ENCODE assay signal across 11 mouse cellular contexts in the genomic region with DNA sequence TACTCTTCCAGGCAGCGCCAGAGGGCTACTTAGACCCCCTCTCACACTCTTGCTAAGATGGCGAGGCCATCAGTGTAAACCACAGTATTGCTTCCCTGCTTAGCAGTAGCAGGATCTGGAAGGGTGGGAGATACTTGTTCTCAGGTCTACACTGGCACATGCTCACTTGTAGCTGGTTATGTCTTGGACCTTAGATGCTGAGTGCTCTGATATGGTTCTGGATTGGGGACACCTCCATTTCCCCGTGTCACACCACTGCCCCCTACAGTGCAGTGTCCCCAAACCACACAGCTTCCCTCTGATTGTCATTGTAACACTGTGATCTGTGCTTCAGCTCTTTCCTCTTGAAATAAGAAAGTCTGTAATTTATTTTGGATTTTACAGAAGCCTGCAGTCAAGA. TPM values are rescaled to one million over a fixed set of nuclear protein-coding genes. Genes with fewer than 3 reads are reported as not detected.
DNase-seq lines count a peak whose midpoint lies in the region; ATAC-seq and TF ChIP-seq lines count a peak whose summit lies in the region.
"Had no signal": no experiment of that assay in that cellular context is flagged by ENCODE, and none has a peak within 500 bp of the region (broad histone marks: within the 10 kb centered on the region; RNA-seq: fewer than 3 reads in every experiment).

No protein-coding gene starts in this region.

- no peaks in the 10 kb centered on the region for H3K4me1 ChIP-seq in forebrain, embryonic 14.5 days (ENCODE audit: control insufficient read depth, insufficient read depth, low read length)
- no peaks in the 10 kb centered on the region for H3K4me1 ChIP-seq in forebrain, embryonic 15.5 days
- no peaks in the 10 kb centered on the region for H3K4me1 ChIP-seq in midbrain, embryonic 14.5 days (ENCODE audit: control insufficient read depth, insufficient read depth, low read length)
- no peaks in the 10 kb centered on the region for H3K4me1 ChIP-seq in midbrain, embryonic 13.5 days (replicated peaks)
- peaks cover 21% of the 10 kb centered on the region for H3K4me1 ChIP-seq in liver, embryonic 13.5 days (replicated peaks)
- H3K4me1 ChIP-seq: heart, embryonic 13.5 days; lung, embryonic 15.5 days; stomach, embryonic 15.5 days had no signal

- no peaks in the 10 kb centered on the region for H3K36me3 ChIP-seq in forebrain, embryonic 14.5 days (ENCODE audit: control insufficient read depth, insufficient read depth, low read length)
- no peaks in the 10 kb centered on the region for H3K36me3 ChIP-seq in forebrain, embryonic 15.5 days
- no peaks in the 10 kb centered on the region for H3K36me3 ChIP-seq in midbrain, embryonic 14.5 days (ENCODE audit: control insufficient read depth, insufficient read depth, low read length)
- no peaks in the 10 kb centered on the region for H3K36me3 ChIP-seq in midbrain, embryonic 13.5 days
- no peaks in the 10 kb centered on the region for H3K36me3 ChIP-seq in liver, embryonic 13.5 days
- H3K36me3 ChIP-seq: heart, embryonic 13.5 days; lung, embryonic 15.5 days; stomach, embryonic 15.5 days had no signal

- H3K27ac ChIP-seq in forebrain, embryonic 14.5 days (ENCODE audit: low read depth, low read length) = no peak overlapping the region
- no peak overlapping the region for H3K27ac ChIP-seq in forebrain, embryonic 15.5 days (replicated peaks)
- H3K27ac ChIP-seq in midbrain, embryonic 14.5 days (replicated peaks; ENCODE audit: low read depth, low read length) = no peak overlapping the region
- no peak overlapping the region for H3K27ac ChIP-seq in midbrain, embryonic 13.5 days
- H3K27ac ChIP-seq in liver, embryonic 13.5 days = no peak overlapping the region
- H3K27ac ChIP-seq: heart, embryonic 13.5 days; lung, embryonic 15.5 days; stomach, embryonic 15.5 days had no signal

- no peak overlapping the region for H3K4me2 ChIP-seq in forebrain, embryonic 14.5 days (ENCODE audit: low read length)
- H3K4me2 ChIP-seq in forebrain, embryonic 15.5 days (replicated peaks) = no peak overlapping the region
- no peak overlapping the region for H3K4me2 ChIP-seq in midbrain, embryonic 14.5 days (ENCODE audit: low read length)
- no peak overlapping the region for H3K4me2 ChIP-seq in midbrain, embryonic 13.5 days (replicated peaks)
- H3K4me2 ChIP-seq in liver, embryonic 13.5 days = no peak overlapping the region
- H3K4me2 ChIP-seq: heart, embryonic 13.5 days; lung, embryonic 15.5 days; stomach, embryonic 15.5 days had no signal

- DNase-seq in forebrain, embryonic 14.5 days (ENCODE audit: low spot score) = peak; percentile 14
- peak; percentile 29 for DNase-seq in midbrain, embryonic 14.5 days
- peak; percentile 26 for DNase-seq in brain, embryonic 14.5 days (ENCODE audit: low read depth)
- DNase-seq in liver, embryonic 13.5 days = no peak
- peak; percentile 33 for DNase-seq in thymus, postnatal 25 days
- no peak for DNase-seq in layer of hippocampus, postnatal 14 days (ENCODE audit: low spot score in 2 of 2)

- no peak overlapping the region for H3K9ac ChIP-seq in forebrain, embryonic 14.5 days (ENCODE audit: low read length)
- no peak overlapping the region for H3K9ac ChIP-seq in forebrain, embryonic 15.5 days (replicated peaks)
- H3K9ac ChIP-seq in midbrain, embryonic 14.5 days (replicated peaks; ENCODE audit: low read length) = no peak overlapping the region
- H3K9ac ChIP-seq in midbrain, embryonic 13.5 days (replicated peaks) = no peak overlapping the region
- H3K9ac ChIP-seq in liver, embryonic 13.5 days = no peak overlapping the region
- H3K9ac ChIP-seq: heart, embryonic 13.5 days; lung, embryonic 15.5 days; stomach, embryonic 15.5 days had no signal

- no peak overlapping the region for H3K4me3 ChIP-seq in forebrain, embryonic 14.5 days (ENCODE audit: low read depth, low read length)
- no peak overlapping the region for H3K4me3 ChIP-seq in forebrain, embryonic 15.5 days
- H3K4me3 ChIP-seq in midbrain, embryonic 14.5 days (replicated peaks; ENCODE audit: low read depth, low read length) = no peak overlapping the region
- H3K4me3 ChIP-seq in midbrain, embryonic 13.5 days (replicated peaks) = no peak overlapping the region
- H3K4me3 ChIP-seq in liver, embryonic 13.5 days (replicated peaks) = no peak overlapping the region
- H3K4me3 ChIP-seq: heart, embryonic 13.5 days; lung, embryonic 15.5 days; stomach, embryonic 15.5 days had no signal

- no peak for ATAC-seq in forebrain, embryonic 14.5 days
- no peak for ATAC-seq in forebrain, embryonic 15.5 days (replicated peaks)
- ATAC-seq in midbrain, embryonic 14.5 days (ENCODE audit: low FRiP score, low TSS enrichment) = no peak
- no peak for ATAC-seq in midbrain, embryonic 13.5 days
- peak; percentile 58; the same call in 1 of the 2 replicates for ATAC-seq in liver, embryonic 13.5 days (ENCODE audit: low read depth)

- TF ChIP-seq POLR2A in brain, embryonic 14.5 days (IDR thresholded peaks at IDR 0.05; ENCODE audit: borderline replicate concordance, extremely low read depth, insufficient read depth, insufficient read length, poor library complexity, severe bottlenecking) = no peak

- TF ChIP-seq CTCF in brain, embryonic 14.5 days (IDR thresholded peaks at IDR 0.05; ENCODE audit: borderline replicate concordance, extremely low read depth, insufficient read depth, insufficient read length) = peak; percentile 59; the same call in 1 of the 2 replicates

- H3K9me3 ChIP-seq in forebrain, embryonic 14.5 days (replicated peaks; ENCODE audit: control insufficient read depth, low read length) = no peaks in the 10 kb centered on the region
- H3K9me3 ChIP-seq in forebrain, embryonic 15.5 days = no peaks in the 10 kb centered on the region
- H3K9me3 ChIP-seq in midbrain, embryonic 14.5 days (ENCODE audit: control insufficient read depth, low read length) = no peaks in the 10 kb centered on the region
- H3K9me3 ChIP-seq in midbrain, embryonic 13.5 days = no peaks in the 10 kb centered on the region
- H3K9me3 ChIP-seq in liver, embryonic 13.5 days (replicated peaks) = no peaks in the 10 kb centered on the region
- H3K9me3 ChIP-seq: heart, embryonic 13.5 days; lung, embryonic 15.5 days; stomach, embryonic 15.5 days had no signal

- WGBS in forebrain, embryonic 14.5 days = 67% methylated on average over 3 of the region's 3 CpGs
- 70% methylated on average over 3 of the region's 3 CpGs for WGBS in forebrain, embryonic 15.5 days
- WGBS in midbrain, embryonic 14.5 days = 62% methylated on average over 3 of the region's 3 CpGs
- WGBS in midbrain, embryonic 13.5 days = 66% methylated on average over 3 of the region's 3 CpGs
- WGBS in liver, embryonic 13.5 days (ENCODE audit: insufficient replicate concordance) = 42% methylated on average over 3 of the region's 3 CpGs

- no peaks in the 10 kb centered on the region for H3K27me3 ChIP-seq in forebrain, embryonic 14.5 days (replicated peaks; ENCODE audit: control insufficient read depth, insufficient read depth, low read length)
- H3K27me3 ChIP-seq in forebrain, embryonic 15.5 days = no peaks in the 10 kb centered on the region
- H3K27me3 ChIP-seq in midbrain, embryonic 14.5 days (ENCODE audit: control insufficient read depth, insufficient read depth, low read length) = no peaks in the 10 kb centered on the region
- H3K27me3 ChIP-seq in midbrain, embryonic 13.5 days = no peaks in the 10 kb centered on the region
- no peaks in the 10 kb centered on the region; the same call in 1 of the 2 replicates for H3K27me3 ChIP-seq in liver, embryonic 13.5 days
- H3K27me3 ChIP-seq: heart, embryonic 13.5 days; lung, embryonic 15.5 days; stomach, embryonic 15.5 days had no signal

RNA-seq across cellular contexts. Expression of gene Gm32742, which starts 28.3 kb away (rescaled TPM):
- 0.04 TPM in 1 of 2 replicates, not detected in the other for polyA plus RNA-seq in forebrain, embryonic 14.5 days (2014; fragmentation: Nextera tagmentation; extraction: Ambion mirVana)
- 0.04 TPM in 1 of 2 replicates, not detected in the other for polyA plus RNA-seq in forebrain, embryonic 15.5 days (2015; fragmentation: Nextera tagmentation; extraction: Ambion mirVana)
- 0.03 TPM in 1 of 2 replicates, not detected in the other for polyA plus RNA-seq in midbrain, embryonic 14.5 days (2014; fragmentation: Nextera tagmentation; extraction: Ambion mirVana)
- polyA plus RNA-seq in midbrain, embryonic 13.5 days (2015; fragmentation: Nextera tagmentation; extraction: Ambion mirVana) = not detected in 2 replicates
- 0.01 and 0.04 TPM in 2 replicates for polyA plus RNA-seq in brain, embryonic 14.5 days (2012; rRNA removed)
- 0.01 TPM in 1 of 2 replicates, not detected in the other for polyA plus RNA-seq in liver, embryonic 13.5 days (2015; fragmentation: Nextera tagmentation; extraction: Ambion mirVana)
- not detected for total RNA-seq in layer of hippocampus, postnatal 14 days (2021)

RNA-seq across cellular contexts. Expression of gene 4833427G06Rik, which starts 35.1 kb away (rescaled TPM):
- 1.2 TPM in 2 replicates for polyA plus RNA-seq in forebrain, embryonic 14.5 days (2014; fragmentation: Nextera tagmentation; extraction: Ambion mirVana)
- polyA plus RNA-seq in forebrain, embryonic 15.5 days (2015; fragmentation: Nextera tagmentation; extraction: Ambion mirVana) = 0.32 and 1.1 TPM in 2 replicates
- polyA plus RNA-seq in midbrain, embryonic 14.5 days (2014; fragmentation: Nextera tagmentation; extraction: Ambion mirVana) = 0.31 TPM in 1 of 2 replicates, not detected in the other
- 0.55 TPM in 1 of 2 replicates, not detected in the other for polyA plus RNA-seq in midbrain, embryonic 13.5 days (2015; fragmentation: Nextera tagmentation; extraction: Ambion mirVana)
- polyA plus RNA-seq in brain, embryonic 14.5 days (2012; rRNA removed) = 0.63 and 0.72 TPM in 2 replicates
- not detected in 2 replicates for polyA plus RNA-seq in liver, embryonic 13.5 days (2015; fragmentation: Nextera tagmentation; extraction: Ambion mirVana)
- total RNA-seq in layer of hippocampus, postnatal 14 days (2021) = 1 to 10 TPM in 1 of 2 experiments, not detected in 1; 1.6 TPM
- polyA plus RNA-seq: heart, embryonic 13.5 days; stomach, embryonic 15.5 days had no signal

Comparison
In these comparisons a context has a peak if more than half of its experiments do, and no peak if none do; other contexts are left out.
1. DNase-seq: peak in forebrain, embryonic 14.5 days (single experiment), midbrain, embryonic 14.5 days (single experiment), brain, embryonic 14.5 days (single experiment) and thymus, postnatal 25 days (single experiment); none in liver, embryonic 13.5 days (single experiment) and layer of hippocampus, postnatal 14 days (0 of 2).